14 mouse cellular contexts compared by ENCODE assay signal in genomic region chr10:8233148-8233901, GRCm38 (mm10).
A peak's percentile ranks its signal among the peaks of the same experiment; 100 is the strongest.
DNase-seq lines count a peak whose midpoint lies in the region; ATAC-seq and TF ChIP-seq lines count a peak whose summit lies in the region.
"Had no signal": no experiment of that assay in that cellular context is flagged by ENCODE, and none has a peak within 500 bp of the region (broad histone marks: within the 10 kb centered on the region; RNA-seq: fewer than 3 reads in every experiment).

No protein-coding gene starts in this region.

- H3K4me2 ChIP-seq in heart, embryonic 11.5 days = no peak overlapping the region
- H3K4me2 ChIP-seq in stomach, embryonic 14.5 days (replicated peaks; ENCODE audit: low read depth, low read length) = no peak overlapping the region
- H3K4me2 ChIP-seq in stomach, postnatal 0 days (replicated peaks; ENCODE audit: low read depth) = no peak overlapping the region
- no peak overlapping the region for H3K4me2 ChIP-seq in lung, embryonic 16.5 days (ENCODE audit: low read depth, low read length)
- no peak overlapping the region for H3K4me2 ChIP-seq in forebrain, embryonic 12.5 days
- H3K4me2 ChIP-seq: embryonic facial prominence, embryonic 12.5 days; heart, embryonic 15.5 days; hindbrain, embryonic 15.5 days; midbrain, embryonic 12.5 days had no signal

- TF ChIP-seq EP300 in stomach, postnatal 0 days (optimal IDR thresholded peaks at IDR 0.05) = no peak

- H3K9me3 ChIP-seq in heart, embryonic 11.5 days (replicated peaks; ENCODE audit: control insufficient read depth, low read length) = no peaks in the 10 kb centered on the region
- H3K9me3 ChIP-seq in stomach, embryonic 14.5 days (ENCODE audit: control insufficient read depth, low read depth, low read length) = no peaks in the 10 kb centered on the region
- no peaks in the 10 kb centered on the region for H3K9me3 ChIP-seq in stomach, postnatal 0 days (ENCODE audit: control insufficient read depth, low read length)
- no peaks in the 10 kb centered on the region for H3K9me3 ChIP-seq in lung, embryonic 16.5 days (ENCODE audit: control insufficient read depth, low read length)
- H3K9me3 ChIP-seq in forebrain, embryonic 12.5 days = 0 out of 2 replicates have a peak, but pooled peaks cover 3% of the 10 kb centered on the region
- H3K9me3 ChIP-seq: heart, embryonic 15.5 days; hindbrain, embryonic 15.5 days had no signal

- H3K4me3 ChIP-seq in heart, embryonic 11.5 days (ENCODE audit: low read depth, low read length) = no peak overlapping the region
- no peak overlapping the region for H3K4me3 ChIP-seq in stomach, embryonic 14.5 days (ENCODE audit: low read depth, low read length)
- H3K4me3 ChIP-seq in stomach, postnatal 0 days (ENCODE audit: low read depth, low read length) = no peak overlapping the region
- H3K4me3 ChIP-seq in lung, embryonic 16.5 days (ENCODE audit: low read length) = no peak overlapping the region
- H3K4me3 ChIP-seq in forebrain, embryonic 12.5 days (replicated peaks) = no peak overlapping the region
- H3K4me3 ChIP-seq: embryonic facial prominence, embryonic 12.5 days; heart, embryonic 15.5 days; hindbrain, embryonic 15.5 days; midbrain, embryonic 12.5 days had no signal

- H3K9ac ChIP-seq in heart, embryonic 11.5 days (ENCODE audit: low read depth, low read length) = no peak overlapping the region
- H3K9ac ChIP-seq in stomach, embryonic 14.5 days (replicated peaks; ENCODE audit: low read depth, low read length) = no peak overlapping the region
- H3K9ac ChIP-seq in stomach, postnatal 0 days (ENCODE audit: low read length) = no peak overlapping the region
- H3K9ac ChIP-seq in lung, embryonic 16.5 days (ENCODE audit: low read length) = no peak overlapping the region
- no peak overlapping the region for H3K9ac ChIP-seq in forebrain, embryonic 12.5 days
- H3K9ac ChIP-seq: embryonic facial prominence, embryonic 12.5 days; heart, embryonic 15.5 days; hindbrain, embryonic 15.5 days; liver, embryonic 14.5 days; midbrain, embryonic 12.5 days had no signal

- peaks cover 3% of the 10 kb centered on the region; the same call in 1 of the 2 replicates for H3K4me1 ChIP-seq in heart, embryonic 11.5 days (ENCODE audit: control insufficient read depth, insufficient read depth, low read length)
- H3K4me1 ChIP-seq in stomach, embryonic 14.5 days (ENCODE audit: control insufficient read depth, insufficient read depth, low read length) = peaks cover 10% of the 10 kb centered on the region; the same call in 1 of the 2 replicates
- no peaks in the 10 kb centered on the region for H3K4me1 ChIP-seq in stomach, postnatal 0 days (replicated peaks; ENCODE audit: control insufficient read depth, insufficient read depth)
- H3K4me1 ChIP-seq in lung, embryonic 16.5 days (replicated peaks; ENCODE audit: control insufficient read depth, insufficient read depth, low read length) = peaks cover 17% of the 10 kb centered on the region
- H3K4me1 ChIP-seq in forebrain, embryonic 12.5 days = no peaks in the 10 kb centered on the region
- H3K4me1 ChIP-seq: heart, embryonic 15.5 days; hindbrain, embryonic 15.5 days; midbrain, embryonic 12.5 days had no signal

- peak; percentile 2 for DNase-seq in heart, adult 8-10 months (ENCODE audit: low spot score)
- no peak for DNase-seq in stomach, postnatal 0 days (ENCODE audit: low spot score)
- DNase-seq in right cerebral cortex, postnatal 25 days = no peak
- DNase-seq: thymus, postnatal 25 days had no signal

- no peaks in the 10 kb centered on the region; the same call in 1 of the 2 replicates for H3K36me3 ChIP-seq in heart, embryonic 11.5 days (ENCODE audit: control insufficient read depth, insufficient read depth, low read length)
- H3K36me3 ChIP-seq in stomach, embryonic 14.5 days (ENCODE audit: control insufficient read depth, insufficient read depth, low read length) = no peaks in the 10 kb centered on the region
- H3K36me3 ChIP-seq in stomach, postnatal 0 days (ENCODE audit: control insufficient read depth, insufficient read depth, low read length) = no peaks in the 10 kb centered on the region
- H3K36me3 ChIP-seq in lung, embryonic 16.5 days (ENCODE audit: control insufficient read depth, insufficient read depth, low read length) = no peaks in the 10 kb centered on the region
- no peaks in the 10 kb centered on the region for H3K36me3 ChIP-seq in forebrain, embryonic 12.5 days (replicated peaks)
- H3K36me3 ChIP-seq: embryonic facial prominence, embryonic 12.5 days; heart, embryonic 15.5 days; hindbrain, embryonic 15.5 days; midbrain, embryonic 12.5 days had no signal

- no peaks in the 10 kb centered on the region for H3K27me3 ChIP-seq in heart, embryonic 11.5 days (ENCODE audit: control insufficient read depth, insufficient read depth, low read length)
- H3K27me3 ChIP-seq in stomach, embryonic 14.5 days (ENCODE audit: control insufficient read depth, insufficient read depth, low read length) = no peaks in the 10 kb centered on the region
- no peaks in the 10 kb centered on the region for H3K27me3 ChIP-seq in stomach, postnatal 0 days (ENCODE audit: control insufficient read depth, insufficient read depth, low read length)
- no peaks in the 10 kb centered on the region for H3K27me3 ChIP-seq in lung, embryonic 16.5 days (ENCODE audit: control insufficient read depth, insufficient read depth, low read depth, low read length)
- no peaks in the 10 kb centered on the region for H3K27me3 ChIP-seq in forebrain, embryonic 12.5 days
- H3K27me3 ChIP-seq: embryonic facial prominence, embryonic 12.5 days; heart, embryonic 15.5 days; hindbrain, embryonic 15.5 days; midbrain, embryonic 12.5 days had no signal

- TF ChIP-seq CTCF in stomach, postnatal 0 days (IDR thresholded peaks at IDR 0.05; ENCODE audit: low read depth) = no peak

- ATAC-seq in heart, embryonic 11.5 days (replicated peaks; ENCODE audit: insufficient number of reproducible peaks, low FRiP score, low TSS enrichment) = no peak
- ATAC-seq in stomach, embryonic 14.5 days (ENCODE audit: insufficient number of reproducible peaks, insufficient read depth, low FRiP score, low read depth) = peak; percentile 65; the same call in 1 of the 2 replicates
- no peak for ATAC-seq in stomach, postnatal 0 days (ENCODE audit: low FRiP score, low TSS enrichment)
- ATAC-seq in lung, embryonic 16.5 days (ENCODE audit: low read depth) = peak; percentile 89
- ATAC-seq in forebrain, embryonic 12.5 days (ENCODE audit: low FRiP score) = no peak
- ATAC-seq: CD4-positive, CD25-positive, alpha-beta regulatory T cell, adult 4 months had no signal

- 77% methylated on average over 8 of the region's 8 CpGs for WGBS in heart, embryonic 11.5 days (ENCODE audit: insufficient replicate concordance)
- WGBS in stomach, embryonic 14.5 days = 62% methylated on average over 8 of the region's 8 CpGs
- WGBS in stomach, postnatal 0 days = 63% methylated on average over 8 of the region's 8 CpGs
- 53% methylated on average over 8 of the region's 8 CpGs for WGBS in lung, embryonic 16.5 days
- WGBS in forebrain, embryonic 12.5 days = 85% methylated on average over 8 of the region's 8 CpGs

- no peak overlapping the region for H3K27ac ChIP-seq in heart, embryonic 11.5 days (ENCODE audit: low read depth, low read length)
- H3K27ac ChIP-seq in stomach, embryonic 14.5 days (ENCODE audit: low read length) = no peak overlapping the region
- no peak overlapping the region for H3K27ac ChIP-seq in stomach, postnatal 0 days (replicated peaks)
- peak overlapping the region; percentile 66 for H3K27ac ChIP-seq in lung, embryonic 16.5 days (ENCODE audit: low read length)
- no peak overlapping the region for H3K27ac ChIP-seq in forebrain, embryonic 12.5 days
- H3K27ac ChIP-seq: embryonic facial prominence, embryonic 12.5 days; heart, embryonic 15.5 days; hindbrain, embryonic 15.5 days; liver, embryonic 14.5 days; midbrain, embryonic 12.5 days had no signal

Comparison
In these comparisons a context has a peak if more than half of its experiments do, and no peak if none do; other contexts are left out.
1. ATAC-seq: peak in stomach, embryonic 14.5 days (single experiment) and lung, embryonic 16.5 days (single experiment); none in heart, embryonic 11.5 days (single experiment), stomach, postnatal 0 days (single experiment) and forebrain, embryonic 12.5 days (single experiment).